Mouse (Mus musculus) stomach, postnatal 0 days (tissue): ENCODE results near the gene Dram1.

ENCODE experiments used
- CTCF ChIP-seq: IDR thresholded peaks from 2 replicates; pipeline ENCODE4 v1.5.1; 2016; ENCODE audit warnings: antibody characterized with exemption, low read depth, mild to moderate bottlenecking, moderate library complexity
- EP300 ChIP-seq: optimal IDR thresholded peaks from 2 replicates; pipeline ENCODE3; 2016; ENCODE audit warnings: antibody characterized with exemption

- no peak for TF ChIP-seq CTCF
- no peak for TF ChIP-seq EP300
Observed at GRCm38 (mm10) chr10:88382009-88382408, 3.1 kb upstream of the Dram1 start.
